Mouse (Mus musculus): ENCODE results near the gene Fam214a.
A peak's percentile ranks its signal among the peaks of the same experiment; 100 is the strongest.

Gene Fam214a

DNA sequence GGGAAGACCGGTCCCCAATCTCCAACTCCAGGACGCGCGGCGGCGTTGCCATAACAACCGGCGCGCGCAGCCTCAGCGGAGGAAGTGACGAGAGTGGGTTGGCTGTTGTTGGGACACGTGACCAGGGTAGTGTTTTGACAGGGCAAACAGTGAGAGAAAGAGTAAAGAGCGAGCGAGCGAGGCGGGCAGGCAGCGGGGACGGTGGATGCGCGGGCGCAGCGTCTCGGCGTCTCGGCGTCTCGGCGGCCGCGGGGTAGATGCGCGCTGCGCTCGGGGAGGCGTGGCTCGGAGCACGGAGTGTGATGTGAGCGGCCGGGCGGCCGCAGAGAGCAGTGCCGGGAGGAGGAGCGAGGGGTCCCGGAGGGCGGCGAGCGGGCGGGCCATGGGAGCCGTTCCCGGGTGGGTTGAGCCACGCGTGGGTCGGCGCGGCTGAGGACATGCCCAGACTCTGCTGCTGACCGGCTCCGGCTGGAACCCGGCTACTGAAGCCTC is at the start of gene Fam214a:
TSS of gene Fam214a (plus strand) at position 129 of the 492 bp plus-strand sequence.
- DNase-seq, result peak; percentile 90 to 91

DNA sequence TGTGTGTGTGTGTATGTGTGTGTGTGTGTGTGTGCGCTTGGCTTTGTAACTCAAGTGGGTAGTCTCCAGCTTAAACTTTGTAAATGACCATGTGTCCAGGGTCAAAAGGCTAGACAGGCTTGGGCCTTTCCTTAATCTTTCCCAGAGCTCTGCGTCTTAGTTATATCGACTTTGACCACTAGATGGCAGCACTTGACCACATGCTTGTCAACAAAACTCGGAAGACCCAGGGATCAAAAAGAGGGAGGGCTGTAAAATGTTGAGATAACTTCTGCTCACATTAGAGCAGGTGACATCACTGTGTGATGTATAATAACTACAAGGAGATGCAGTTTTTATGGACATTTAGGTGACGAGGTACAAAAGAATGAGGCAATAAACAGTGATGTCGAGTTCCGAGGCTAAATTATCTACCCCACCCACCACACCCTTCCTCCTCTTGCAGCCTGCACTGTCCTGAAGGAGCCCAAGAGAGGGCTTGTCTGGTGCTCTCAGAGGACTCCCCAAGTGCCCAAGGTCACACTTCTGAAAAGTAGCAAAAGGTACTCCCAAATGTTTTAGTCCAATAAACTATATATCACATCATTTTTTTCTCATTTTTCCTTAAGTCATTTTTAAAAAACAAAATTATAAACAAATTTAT is 47.7 kb upstream of the Fam214a start:
- peak; percentile 81 to 84 for DNase-seq

DNA sequence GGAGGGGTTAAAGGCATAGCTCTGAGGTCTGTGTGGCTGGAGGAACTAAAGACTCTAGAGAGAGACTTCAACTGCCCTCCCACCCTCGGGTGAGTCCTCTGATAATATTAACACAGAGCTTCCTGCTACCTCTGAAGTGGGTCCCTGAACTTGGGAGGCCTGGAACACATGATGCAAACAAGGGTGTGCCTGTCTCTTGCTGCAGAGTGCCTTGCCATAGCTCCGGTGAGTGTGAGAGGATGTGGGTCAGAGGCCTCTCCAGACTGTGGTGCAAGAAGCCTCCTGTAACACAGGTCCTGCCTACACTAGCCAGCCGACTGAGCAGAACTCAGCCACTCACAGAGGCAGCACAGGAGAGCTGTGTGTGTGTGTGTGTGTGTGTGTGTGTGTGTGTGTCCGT is 45.7 kb upstream of the Fam214a start:
- DNase-seq, result peak in 1 of 2 experiments; percentile 5

DNA sequence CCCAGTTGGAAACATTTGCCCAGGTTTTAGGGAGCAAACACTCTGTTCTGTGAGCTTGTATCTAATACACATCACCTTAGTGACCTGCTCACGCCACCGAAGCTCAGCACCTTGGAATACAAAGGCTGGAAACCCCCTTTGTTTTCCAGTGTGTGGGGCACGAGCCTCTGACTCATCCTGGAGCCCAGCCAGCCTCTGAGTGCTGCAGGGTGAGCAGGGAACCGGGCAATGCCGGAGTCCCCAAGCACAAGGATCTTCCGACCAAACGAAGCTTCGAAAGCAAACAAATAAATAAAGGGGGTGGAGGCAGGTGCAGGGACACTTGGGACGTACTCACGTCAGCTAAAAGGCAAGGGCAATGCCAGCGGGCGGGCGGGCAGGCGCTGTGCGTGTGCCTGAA is 43.4 kb upstream of the Fam214a start:
- DNase-seq, result no peak

DNA sequence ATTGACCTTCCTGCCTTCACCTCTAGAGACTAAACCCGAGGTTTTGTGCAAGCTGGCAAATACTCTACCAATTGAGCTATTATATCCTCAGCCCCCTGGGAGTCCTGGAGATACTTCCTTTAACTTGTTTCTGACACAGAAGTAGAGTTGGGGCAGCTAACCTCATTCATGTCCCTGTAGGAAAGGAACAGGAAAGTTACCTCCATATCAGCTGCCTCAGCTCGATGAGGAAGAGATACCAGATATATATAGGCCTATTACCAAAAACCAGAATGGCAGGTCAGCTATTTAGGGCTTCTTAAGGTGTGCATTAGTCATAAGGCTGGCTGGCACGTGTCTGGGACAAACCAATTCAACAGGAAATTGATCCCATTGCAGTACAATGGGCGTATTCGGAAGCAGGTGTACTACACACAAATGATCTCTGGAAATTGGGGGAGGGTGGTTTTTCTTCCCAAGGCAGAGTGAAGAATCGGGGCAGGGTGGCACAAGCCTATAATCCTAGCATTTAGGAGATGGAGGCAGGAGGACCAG is 42.4 kb upstream of the Fam214a start:
- no peak for DNase-seq

DNA sequence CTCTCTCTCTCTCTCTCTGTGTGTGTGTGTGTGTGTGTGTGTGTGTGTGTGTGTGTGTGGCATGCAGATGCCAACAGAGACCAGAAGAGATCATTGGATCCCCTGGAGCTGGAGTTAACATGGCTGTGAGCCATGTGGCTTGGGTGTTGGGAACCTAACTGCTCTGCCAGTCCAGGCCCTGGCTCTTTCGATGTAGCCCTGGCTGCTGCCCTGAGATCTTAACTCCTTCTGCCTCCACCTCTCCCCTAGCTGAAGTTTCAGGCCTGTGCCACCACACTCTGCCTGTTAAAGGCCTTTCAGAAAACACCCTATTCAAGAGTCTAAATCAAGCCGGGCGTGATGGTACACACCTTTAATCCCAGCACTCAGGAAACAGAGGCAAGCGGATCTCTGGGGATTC is 41.3 kb upstream of the Fam214a start:
- no peak for DNase-seq

DNA sequence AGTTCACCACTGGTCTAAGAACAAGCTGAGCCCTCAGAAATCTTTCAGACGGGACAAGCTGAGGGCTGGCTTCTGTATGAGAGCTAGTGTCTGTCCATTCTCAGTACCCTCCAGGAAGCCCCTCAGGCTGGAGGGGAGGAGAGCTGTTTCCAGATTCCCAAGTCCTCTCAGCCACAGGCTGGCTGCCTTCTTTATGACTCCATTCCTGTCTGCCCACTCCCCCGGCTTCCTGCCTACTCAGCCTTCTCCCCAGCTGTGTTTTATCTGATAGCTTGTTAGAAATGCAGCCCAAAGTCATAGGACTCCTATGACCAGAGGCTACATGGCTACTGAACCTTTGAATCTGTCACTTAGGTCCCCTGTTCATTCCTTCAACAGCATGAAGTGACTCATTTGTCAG is 40.8 kb upstream of the Fam214a start:
- DNase-seq, result no peak

DNA sequence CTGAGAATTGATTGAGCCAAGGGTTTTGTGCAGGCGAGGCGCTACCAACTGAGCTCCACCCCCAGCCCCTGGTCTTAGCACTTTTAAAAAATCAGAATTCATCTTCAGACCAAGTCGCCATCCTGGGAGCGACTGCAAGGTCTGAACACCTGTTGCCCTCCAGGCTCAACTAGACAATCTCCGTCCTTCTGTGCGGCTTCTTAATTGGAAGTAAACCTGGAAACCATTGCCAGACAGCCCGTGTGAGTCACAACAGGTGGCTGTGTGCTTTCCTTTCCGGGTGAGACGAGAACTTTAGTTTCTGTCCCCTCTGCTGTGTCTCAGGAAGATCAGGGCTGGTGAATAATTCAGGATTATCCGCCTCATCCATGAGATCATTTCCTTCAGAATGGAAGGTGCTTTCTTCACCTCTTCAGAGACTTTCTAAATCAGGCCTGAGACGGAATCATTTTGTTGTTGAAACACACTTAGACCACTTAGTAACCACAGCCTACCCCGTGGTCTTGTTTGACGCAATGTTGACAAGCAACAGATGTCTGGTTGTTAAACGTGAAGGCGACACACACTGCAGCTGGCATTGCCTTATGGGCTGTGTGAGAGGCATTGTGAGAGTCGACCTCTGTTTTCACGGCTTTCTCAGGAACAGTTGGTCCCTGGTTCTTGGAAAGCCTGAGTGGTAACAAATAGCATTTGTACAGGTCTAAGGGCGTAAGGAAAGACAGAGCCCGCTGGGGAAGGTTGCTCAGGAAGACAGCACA is 39.9 kb upstream of the Fam214a start:
- no peak for DNase-seq

DNA sequence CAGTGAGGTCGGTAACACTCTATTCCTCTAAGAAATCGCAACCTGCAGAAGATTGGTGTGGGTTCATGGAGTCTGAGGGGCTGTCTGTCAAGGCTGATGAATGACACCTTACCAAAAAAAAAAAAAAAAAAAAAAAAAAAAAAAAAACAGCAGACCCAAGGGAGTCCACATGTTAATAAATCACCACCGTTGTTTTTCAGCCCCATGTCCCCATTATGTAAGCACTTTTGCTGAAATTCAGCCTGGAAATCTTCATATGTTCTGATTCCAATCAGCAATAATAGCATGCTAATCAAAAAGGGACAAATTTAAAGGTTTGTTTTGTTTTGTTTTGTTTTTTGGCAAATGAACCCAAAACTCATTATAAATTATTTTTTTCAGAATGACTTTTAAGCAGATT is 37.1 kb upstream of the Fam214a start:
- no peak for DNase-seq

DNA sequence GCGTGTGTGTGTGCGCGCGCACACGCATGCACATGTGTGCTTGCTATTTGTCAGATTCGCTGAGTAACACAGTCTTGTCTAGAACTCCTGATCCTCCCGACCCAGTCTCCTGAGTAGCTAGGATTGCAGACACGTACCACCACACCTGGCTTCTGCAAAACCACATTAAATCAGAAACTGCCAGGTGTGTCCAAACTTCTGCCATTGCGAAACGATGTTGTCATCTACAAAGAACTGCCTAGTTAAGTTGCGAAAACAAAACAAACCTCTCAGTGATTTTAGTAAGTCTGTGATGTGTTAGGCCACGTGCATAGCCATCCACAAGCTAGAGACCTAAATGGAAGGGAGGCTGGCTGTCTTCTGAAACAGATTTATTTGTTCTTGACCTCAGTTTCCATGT is 32.2 kb upstream of the Fam214a start:
- DNase-seq, result no peak

DNA sequence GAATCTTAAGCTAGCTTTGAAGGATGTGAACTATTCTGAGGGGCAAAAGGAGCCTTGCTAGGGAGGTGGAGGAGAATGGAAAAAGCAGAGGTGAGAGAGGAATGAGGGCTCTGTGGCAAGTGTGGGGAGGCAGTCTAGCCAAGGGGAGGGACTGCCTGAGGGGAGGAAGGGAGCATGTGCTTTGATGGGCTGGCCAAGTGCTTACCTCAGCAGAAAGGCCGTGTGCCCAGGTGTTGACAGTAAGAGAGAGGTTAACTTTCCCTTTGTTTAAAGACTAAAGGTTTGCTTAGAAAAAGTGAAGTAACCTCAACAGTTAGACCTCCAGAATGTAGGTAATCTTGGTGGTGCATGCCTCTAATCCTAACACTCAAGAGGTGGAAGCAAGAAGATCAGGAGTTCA is 31.3 kb upstream of the Fam214a start:
- no peak for DNase-seq

DNA sequence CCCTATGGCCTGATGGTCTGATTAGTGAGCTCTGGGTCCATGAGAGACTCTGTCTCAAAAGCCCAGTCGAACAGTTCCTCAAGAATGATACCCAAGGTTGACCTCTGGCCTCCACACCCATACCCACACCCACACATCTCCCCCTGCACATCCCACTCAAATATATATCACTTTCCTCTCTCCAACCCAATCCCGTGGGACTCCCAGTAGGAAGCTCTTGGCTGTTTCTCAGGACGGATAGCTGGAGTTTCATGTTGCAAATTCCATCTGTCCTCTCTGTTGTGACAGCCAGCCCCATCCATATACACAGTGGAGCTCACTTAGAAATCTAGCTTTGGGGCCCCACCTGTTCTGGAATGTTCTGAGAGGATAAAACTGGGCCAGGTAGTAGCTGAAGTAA is 29.8 kb upstream of the Fam214a start:
- DNase-seq, result no peak

DNA sequence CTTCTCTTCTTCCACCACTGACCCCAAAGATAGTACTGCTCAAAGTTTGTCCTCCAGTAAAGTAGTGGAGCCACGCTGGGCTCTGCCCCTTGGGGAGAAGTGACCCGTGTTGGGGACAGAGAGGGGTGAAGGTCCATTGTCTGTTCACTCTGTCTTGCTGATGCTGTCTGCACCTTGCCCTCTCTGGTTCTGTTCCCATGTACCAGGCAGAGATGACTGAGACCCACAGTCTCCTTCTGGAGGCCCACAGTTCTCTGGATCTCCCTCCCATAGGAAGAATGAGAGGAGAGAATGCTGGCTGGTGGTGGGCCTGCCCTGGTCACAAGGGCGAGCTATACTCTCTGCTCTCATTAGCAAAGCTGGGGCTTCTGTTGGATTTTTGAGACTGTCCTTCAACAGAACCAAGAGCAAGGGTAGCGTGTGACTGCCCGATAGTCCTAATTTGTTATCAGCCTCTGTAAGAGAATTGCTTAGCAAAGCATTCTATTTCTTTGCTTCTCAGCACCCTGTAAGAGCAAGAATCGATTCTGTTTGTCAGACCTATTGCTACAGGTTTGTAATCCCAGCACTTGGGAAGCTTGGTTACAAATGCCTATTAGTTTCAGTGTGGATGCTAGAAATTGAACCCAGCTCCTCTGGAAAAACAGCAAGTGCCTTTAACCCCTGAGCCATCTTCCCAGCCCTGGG is 29.2 kb upstream of the Fam214a start:
- no peak for DNase-seq

DNA sequence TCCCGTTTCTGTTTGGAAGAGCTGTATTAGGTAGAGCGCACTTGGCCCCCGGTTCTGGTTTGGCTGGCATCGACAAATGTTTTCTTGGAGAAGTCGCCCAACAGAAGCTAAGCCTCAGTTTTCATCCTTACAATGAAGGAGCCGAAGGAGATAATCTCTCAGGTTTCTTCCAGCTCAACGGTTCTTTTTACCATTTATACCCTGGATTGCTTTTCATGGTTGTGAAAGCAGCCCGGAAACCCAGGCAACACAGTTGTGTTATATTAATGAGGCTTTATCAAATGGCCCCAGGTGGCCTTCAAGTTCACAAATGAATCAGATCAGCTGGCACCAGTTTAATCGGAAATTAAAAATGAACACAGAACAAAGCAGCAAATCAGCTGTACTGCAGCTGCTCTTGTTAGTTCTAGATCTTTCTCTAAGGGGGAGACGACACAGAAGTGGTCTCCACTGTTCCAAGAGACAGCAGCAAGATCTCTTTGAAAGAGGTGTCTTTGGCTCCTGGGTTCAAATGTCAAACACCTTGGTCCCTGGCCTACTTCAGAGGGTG is 27.4 kb upstream of the Fam214a start:
- no peak for DNase-seq

DNA sequence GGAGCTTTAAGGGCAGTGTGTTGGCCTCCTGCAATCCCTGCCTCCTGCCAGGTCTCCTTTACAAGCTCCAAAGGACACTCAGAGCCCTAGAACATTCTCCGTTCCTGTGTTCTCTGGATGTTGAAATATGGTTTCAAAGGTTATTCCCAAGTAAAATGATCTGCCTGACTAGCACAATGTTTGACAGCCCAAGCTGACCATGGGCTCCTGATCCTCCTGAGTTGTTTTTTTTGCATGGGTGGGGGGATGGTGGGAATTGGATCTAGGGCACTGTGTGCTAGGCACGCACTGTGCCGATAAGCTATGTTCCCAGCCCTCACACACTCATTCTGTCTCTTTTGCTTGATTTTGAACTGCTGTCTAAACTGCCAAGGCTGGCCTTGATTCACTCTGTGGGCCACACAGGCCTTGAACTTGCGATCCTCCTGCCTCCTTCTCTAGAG is 22.7 kb upstream of the Fam214a start:
- DNase-seq, result no peak

DNA sequence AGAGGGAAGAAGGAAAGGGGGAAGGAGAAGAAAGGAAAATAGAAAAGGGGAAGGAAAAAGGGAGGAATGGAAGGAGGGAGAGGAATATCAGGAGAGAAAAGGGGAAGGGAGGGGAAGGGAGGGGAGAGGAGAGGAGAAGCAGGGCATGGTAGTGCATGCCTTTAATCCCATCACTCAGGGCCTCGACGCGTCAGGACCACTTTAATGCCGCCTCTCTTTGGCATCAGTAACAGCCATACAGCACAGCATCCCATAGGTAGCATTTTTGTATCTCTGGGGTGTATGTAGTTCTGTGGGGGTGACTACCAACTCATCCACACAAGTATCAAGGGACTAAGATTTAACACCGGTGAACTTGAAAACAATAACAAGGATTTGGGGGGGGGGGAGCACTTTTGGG is 22.0 kb upstream of the Fam214a start:
- DNase-seq, result no peak

DNA sequence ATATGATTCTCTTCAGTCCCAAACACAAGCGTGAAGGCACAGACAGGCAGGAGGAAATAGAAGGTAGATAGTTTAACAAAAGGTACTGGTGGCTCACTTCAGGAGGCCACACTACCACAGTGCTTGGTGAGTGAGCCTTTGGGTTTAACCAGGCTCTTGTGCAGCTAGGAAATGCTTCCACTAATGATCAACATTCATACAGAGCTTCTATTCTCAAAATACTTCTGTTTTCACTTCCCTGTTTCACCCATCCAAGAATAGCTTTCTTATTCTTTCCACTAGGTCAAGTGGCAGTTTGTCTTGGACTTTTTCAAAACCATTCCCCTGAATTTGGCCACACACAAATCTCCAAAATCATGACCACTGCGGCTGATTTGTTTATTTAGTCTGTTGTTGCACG is 17.4 kb upstream of the Fam214a start:
- DNase-seq, result peak; percentile 16 to 27

DNA sequence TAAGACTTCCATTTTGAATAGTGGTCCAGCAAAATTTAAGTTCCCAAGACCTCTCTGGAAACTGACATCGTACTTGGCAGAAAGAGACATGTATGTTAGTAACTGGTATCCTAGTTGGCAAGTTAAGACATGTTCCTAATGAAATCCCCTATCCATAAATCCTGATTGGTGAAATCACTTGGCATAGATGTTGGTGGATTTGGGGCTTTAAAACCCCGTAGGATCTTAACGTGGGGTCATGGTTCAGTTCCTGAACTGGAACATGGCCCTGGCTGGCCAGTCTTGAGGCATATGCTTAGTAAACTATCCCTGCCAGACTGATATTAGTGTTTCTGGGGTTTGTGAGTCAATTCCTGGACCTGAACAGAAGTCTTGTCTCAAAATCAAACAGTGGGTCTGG is 14.9 kb upstream of the Fam214a start:
- no peak for DNase-seq

DNA sequence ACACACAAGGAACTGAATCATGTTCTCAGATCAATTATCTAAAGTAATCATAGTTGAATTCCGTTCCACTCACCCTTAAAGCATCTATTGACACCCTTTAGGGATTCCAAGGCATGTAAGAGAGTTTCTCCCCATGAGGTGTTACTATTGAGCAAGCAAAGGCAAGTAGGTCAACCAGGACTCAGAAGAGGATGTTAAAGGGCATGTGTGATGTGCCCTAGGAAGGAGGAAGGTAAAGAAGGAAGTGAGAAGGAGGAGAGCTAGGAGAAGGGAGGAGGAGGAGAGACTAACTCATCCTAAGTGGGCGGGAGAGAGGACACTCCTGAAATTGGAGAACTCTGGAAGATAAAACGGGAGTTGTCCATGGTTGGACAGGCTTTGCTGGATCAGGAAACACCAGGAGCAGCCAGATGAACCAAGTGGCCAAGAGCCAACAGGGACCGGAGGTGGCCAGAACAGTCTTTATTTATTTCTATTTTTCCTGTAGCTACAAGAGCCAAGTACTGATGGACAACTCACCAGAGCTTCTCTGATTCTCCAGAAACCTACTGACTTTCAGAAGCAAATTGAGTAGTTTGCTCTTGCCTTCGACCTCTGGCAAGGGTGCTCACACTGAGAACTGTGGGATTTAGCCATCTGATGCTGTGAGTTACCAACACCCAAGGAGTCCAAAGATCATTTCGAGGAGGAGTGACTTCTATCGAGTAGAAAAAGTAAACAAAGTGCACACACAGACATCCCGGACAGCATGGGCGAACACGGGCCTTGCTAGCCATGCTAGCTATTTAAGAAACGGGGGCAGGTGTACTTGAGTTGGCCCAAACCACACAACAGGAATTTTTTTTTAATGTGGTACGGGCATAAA is 13.8 kb upstream of the Fam214a start:
- DNase-seq, result no peak

DNA sequence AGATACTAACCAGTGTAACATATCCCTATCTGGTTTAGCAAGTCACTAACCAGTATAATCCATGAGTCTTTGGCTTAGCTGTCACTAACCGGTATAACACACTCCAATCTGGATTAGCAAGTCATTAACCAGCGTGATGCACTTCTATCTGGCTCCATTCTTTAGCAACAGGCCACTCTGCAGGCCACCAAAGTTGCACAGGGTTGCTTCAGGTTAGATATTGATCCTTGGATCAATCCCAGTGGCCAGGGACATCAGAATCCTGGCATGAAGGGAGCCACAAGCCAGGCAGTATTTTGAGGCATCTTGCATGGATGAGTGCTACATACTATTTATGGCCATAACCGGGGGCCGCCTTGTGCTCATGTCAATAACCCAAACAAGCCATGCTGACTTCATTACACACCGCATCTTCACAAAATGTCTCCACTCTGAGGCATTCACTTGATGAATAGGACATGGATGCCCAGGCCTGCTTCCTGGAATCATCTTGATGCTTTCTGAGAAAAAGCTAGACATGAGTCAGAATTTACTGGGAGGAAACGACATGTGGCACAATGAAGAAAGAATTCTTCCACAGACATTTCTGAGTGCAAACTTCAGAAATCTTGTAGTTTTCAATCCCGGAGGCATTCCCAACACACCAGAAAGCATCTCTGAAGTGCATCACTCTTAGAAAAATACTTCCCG is 5.8 kb upstream of the Fam214a start:
- no peak for DNase-seq

DNA sequence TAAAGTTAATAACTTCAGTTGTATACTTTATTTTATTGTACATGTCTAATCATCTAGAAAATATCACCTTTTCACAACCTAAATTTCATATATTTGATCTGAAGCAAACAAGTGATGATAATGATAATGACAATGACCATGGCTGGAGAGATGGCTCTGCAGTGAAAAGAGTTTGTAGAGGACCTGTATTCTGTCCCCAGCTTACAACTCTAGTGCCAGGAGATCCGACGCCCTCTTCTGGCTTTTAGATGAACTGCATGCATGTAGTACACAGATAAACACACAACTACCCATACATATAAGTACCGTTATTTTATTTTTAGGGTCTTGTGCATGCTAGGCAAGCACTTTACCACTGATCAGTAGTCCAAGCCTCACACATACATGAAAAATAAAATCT is 1.2 kb upstream of the Fam214a start:
- DNase-seq, result peak; percentile 55 to 64

DNA sequence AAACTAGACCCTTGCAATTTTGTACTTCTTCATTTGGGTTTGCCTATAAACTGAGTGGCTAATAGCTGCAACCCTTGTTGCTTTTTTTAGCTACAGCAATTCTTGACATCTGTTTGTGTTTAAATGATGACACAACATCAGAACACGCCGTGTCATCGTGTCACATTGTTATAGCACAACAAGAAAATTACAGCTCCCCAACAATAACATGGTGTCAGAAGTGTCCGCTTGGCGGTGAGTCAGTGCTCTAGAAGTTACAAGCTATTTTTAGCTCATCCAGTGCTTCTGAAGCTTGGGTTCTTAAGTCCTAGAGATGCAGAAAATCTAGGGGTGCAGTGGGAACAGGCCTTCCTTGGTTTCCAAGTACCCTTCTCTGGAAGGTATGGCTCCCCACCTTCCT is 578 bp upstream of the Fam214a start:
- DNase-seq, result peak; percentile 58 to 60

Data from B cell, adult 2 months (primary cell).